Mouse (Mus musculus) natural killer cell, adult 2 months (primary cell): ENCODE measurements at regions not wholly inside any gene's neighbourhood (a gene's known extent, or its start where the extent isn't known, plus 50 kb on each side); places are given as distances from the start of the nearest gene placed in this dataset.

ENCODE experiments used
- DNase-seq, 2 experiments: peaks; one replicate each; pipeline ENCODE4 v3.0.0; 2022; ENCODE audit warnings: low spot score in 2 of 2

DNA sequence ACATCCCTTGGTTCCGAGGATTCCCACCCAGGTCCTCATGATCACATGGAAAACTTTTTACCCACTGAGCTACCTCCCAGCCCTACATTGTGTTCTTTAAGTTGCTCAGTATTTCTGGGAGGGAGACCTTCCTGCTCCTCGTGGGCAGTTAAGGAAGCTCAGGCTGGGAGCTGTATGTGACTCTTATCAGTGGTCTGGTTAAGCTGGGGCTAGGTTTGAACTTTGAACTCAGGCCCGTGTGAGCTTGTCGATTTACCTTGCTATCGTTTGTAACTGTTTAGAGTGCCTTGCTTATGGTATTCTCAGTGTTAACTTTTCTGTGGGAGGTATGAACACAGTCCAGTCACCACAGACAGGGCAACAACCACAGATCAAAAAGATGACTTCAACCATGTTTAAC is 68.4 kb upstream of the Tpm1 start:
- no peak for DNase-seq

DNA sequence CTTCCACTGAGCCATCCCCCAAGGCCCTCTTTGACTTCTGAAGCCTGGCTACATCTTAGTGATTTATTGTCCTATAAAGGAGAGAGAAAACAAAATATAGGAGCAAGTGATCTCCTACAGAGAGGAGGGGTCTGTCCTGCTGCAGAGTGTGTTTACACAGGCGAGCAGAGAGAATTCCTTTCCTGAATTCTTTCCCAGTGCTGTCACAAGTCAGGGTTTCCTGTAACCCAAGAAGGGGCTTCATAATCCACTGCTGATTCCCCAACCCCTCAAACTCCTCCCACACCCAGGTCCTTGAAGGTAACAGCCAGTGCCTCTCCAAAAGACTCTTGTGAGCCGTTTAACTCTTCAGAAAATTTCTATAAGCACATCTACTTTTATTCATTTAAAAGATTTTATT is 66.8 kb upstream of the Tpm1 start:
- DNase-seq: no peak

GRCm38 (mm10) chr9:67114099-67114498 is 64.9 kb upstream of the Tpm1 start:
- DNase-seq: no peak

DNA sequence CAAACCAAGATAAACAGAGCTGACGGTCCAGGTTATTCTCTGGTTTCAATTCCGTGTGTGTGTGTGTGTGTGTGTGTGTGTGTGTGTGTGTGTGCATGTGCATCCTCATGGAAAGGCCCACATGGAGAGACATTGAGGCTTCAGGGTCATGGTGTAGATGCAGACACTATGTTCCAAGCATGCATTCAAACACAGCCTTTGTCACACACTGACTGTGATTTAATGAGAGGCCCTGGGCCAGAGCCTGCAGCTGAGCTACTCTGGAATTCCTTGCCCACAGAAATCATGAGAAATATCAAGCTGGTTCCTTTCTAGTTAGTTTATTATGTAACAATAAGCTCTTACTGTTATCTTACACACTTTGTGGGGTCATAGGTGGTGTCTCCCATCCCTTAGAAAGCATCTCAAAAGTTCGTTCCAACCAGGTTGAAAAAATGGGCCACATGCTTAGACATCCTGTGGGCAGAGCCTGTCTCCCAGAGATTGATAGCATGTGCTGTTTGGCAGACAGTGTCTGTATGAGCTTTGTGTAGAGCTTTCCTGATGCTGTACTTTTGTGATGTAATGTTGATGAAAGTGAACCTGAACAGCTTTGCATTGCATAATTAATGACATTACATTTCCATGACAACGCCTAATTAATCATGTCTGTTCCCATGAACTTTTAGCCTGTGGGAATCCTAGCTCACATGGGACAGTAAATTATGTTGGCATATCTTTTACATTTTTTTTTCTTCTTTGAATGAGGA is 62.8 kb upstream of the Tpm1 start:
- DNase-seq: no peak

GRCm38 (mm10) chr9:67107938-67108337 is 58.7 kb upstream of the Tpm1 start:
- no peak for DNase-seq

DNA sequence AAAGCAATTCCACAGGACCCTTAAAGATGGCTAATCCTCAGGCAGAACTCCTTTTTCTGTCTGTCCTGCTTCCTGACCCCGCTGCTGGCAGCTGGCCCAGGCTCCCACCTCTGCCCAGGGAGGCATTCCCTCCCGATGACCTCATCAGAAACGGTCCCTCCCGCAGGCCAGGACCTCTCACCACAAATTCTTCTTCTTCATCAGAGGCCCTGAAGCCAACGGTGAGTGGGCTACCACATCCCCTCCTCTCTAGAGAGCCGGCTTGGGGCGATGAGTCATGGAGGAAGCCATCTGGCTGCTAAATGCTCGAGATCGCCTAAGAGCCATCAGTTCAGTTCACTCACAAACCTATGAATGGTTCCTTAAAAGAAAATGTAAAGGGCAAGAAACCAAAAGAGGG is 56.7 kb upstream of the Tpm1 start:
- no peak for DNase-seq

GRCm38 (mm10) chr9:67105216-67105615 is 56.0 kb upstream of the Tpm1 start:
- DNase-seq: no peak

- DNase-seq: no peak
These were observed 55.4 kb upstream of the Tpm1 start for GRCm38 (mm10) chr9:67104616-67105015.

DNA sequence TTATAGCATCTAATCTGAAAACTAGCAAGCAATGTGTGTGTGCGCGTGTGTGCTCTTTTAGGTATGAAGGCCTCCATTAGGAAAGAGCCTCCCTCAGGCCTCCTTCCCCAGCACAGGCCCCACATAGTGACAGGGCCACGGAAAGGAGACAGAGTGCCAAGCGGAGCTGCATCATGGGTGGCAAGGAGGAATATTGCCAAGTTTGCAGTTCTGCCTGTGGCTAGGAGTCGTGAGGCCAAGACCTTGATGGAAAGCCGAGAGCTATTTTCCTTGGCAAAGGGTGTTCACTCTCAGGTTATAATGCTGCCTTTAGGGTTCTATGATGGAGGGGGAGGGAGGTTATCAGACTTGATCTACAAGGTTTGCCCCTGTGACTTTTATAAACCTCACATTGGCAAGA is 53.4 kb upstream of the Tpm1 start:
- no peak for DNase-seq

DNA sequence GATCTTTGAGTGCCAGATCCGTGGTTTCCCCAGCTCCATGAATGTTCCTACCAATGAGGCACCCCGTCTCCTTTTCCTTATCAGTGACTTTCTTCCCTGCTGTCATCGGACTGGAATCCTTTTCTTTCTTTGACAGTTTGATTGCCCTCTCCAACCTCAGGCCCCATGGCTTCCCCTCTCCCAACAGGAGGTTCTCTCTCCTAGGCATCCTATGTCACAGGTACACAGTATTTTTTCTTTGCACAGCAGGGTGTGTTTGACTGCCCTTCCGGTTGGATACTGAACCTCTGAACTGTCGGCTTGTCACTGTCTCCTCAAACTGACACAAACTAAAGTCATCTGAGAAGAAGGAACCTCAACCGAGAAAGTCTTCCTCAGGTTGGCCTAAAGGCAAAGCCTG is 50.3 kb upstream of the Tpm1 start:
- no peak for DNase-seq
